Mouse (Mus musculus) lung, postnatal 36 days (tissue): ENCODE measurements at regions not wholly inside any gene's neighbourhood (a gene's known extent, or its start where the extent isn't known, plus 50 kb on each side); places are given as distances from the start of the nearest gene placed in this dataset.

Experiments
- DNase-seq: peaks from one replicate; pipeline ENCODE4 v3.0.0; 2022; ENCODE audit warnings: mixed read lengths

GRCm38 (mm10) chr14:67181586-67181985 lies 1172.6 kb upstream of the Gulo start:
- no peak for DNase-seq

- no peak for DNase-seq
Measured at GRCm38 (mm10) chr14:67179549-67179948, 1170.5 kb upstream of the Gulo start.

GRCm38 (mm10) chr14:67178329-67179039 lies 1169.5 kb upstream of the Gulo start:
- no peak for DNase-seq

- no peak for DNase-seq
Measured at GRCm38 (mm10) chr14:67176672-67177071, 1167.7 kb upstream of the Gulo start.

- DNase-seq, result no peak
Measured at GRCm38 (mm10) chr14:67176100-67176499, 1167.1 kb upstream of the Gulo start.

- no peak for DNase-seq
Measured at GRCm38 (mm10) chr14:67174929-67175328, 1165.9 kb upstream of the Gulo start.

GRCm38 (mm10) chr14:67170801-67171200 lies 1161.8 kb upstream of the Gulo start:
- no peak for DNase-seq

GRCm38 (mm10) chr14:67170248-67170647 lies 1161.2 kb upstream of the Gulo start:
- DNase-seq, result peak; percentile 49

GRCm38 (mm10) chr14:67169201-67169600 lies 1160.2 kb upstream of the Gulo start:
- no peak for DNase-seq

GRCm38 (mm10) chr14:67159996-67160395 lies 1151.0 kb upstream of the Gulo start:
- DNase-seq, result no peak

GRCm38 (mm10) chr14:67158867-67159266 lies 1149.9 kb upstream of the Gulo start:
- no peak for DNase-seq

GRCm38 (mm10) chr14:67156366-67156765 lies 1147.4 kb upstream of the Gulo start:
- no peak for DNase-seq

- DNase-seq, result peak; percentile 25
Measured at GRCm38 (mm10) chr14:67153621-67154020, 1144.6 kb upstream of the Gulo start.

GRCm38 (mm10) chr14:67149961-67150471 lies 1141.0 kb upstream of the Gulo start:
- peak; percentile 34 for DNase-seq

GRCm38 (mm10) chr14:67149091-67149490 lies 1140.1 kb upstream of the Gulo start:
- DNase-seq, result no peak

- peak; percentile 39 for DNase-seq
Measured at GRCm38 (mm10) chr14:67146602-67147001, 1137.6 kb upstream of the Gulo start.

GRCm38 (mm10) chr14:67145046-67145445 lies 1136.0 kb upstream of the Gulo start:
- DNase-seq, result no peak

GRCm38 (mm10) chr14:67144461-67144985 lies 1135.5 kb upstream of the Gulo start:
- DNase-seq, result no peak

GRCm38 (mm10) chr14:67143826-67144225 lies 1134.8 kb upstream of the Gulo start:
- DNase-seq, result no peak

GRCm38 (mm10) chr14:67142556-67143250 lies 1133.7 kb upstream of the Gulo start:
- no peak for DNase-seq

- DNase-seq, result no peak
Measured at GRCm38 (mm10) chr14:67141581-67142441, 1132.8 kb upstream of the Gulo start.

GRCm38 (mm10) chr14:67141151-67141550 lies 1132.1 kb upstream of the Gulo start:
- no peak for DNase-seq

- DNase-seq, result no peak
Measured at GRCm38 (mm10) chr14:67139674-67140073, 1130.7 kb upstream of the Gulo start.
